ENCODE assay signal across 9 mouse cellular contexts in the genomic region with DNA sequence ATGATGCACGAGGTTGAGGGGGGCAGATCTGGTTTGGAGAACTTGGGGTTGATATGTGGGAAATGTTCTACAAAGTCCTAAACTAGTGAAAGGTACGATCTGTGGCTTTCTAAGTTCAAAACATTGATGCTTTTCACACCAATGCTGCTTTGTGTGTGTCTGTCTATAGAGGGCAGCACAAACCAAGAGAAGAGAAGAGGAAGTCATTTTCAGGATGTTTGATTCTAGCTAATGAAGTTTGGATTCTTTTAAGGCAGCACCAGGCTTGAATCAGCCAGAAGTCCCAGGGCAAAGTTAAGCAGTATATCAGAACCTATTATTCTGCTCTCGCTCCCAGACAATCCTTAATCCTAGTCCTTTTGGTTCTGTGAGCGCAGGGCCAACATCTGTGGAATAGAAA. TPM values are rescaled to one million over a fixed set of nuclear protein-coding genes. Genes with fewer than 3 reads are reported as not detected.
DNase-seq lines count a peak whose midpoint lies in the region; ATAC-seq and TF ChIP-seq lines count a peak whose summit lies in the region.
"Had no signal": no experiment of that assay in that cellular context is flagged by ENCODE, and none has a peak within 500 bp of the region (broad histone marks: within the 10 kb centered on the region; RNA-seq: fewer than 3 reads in every experiment).

No protein-coding gene starts in this region.

- no peak overlapping the region for H3K4me3 ChIP-seq in heart, embryonic 15.5 days
- H3K4me3 ChIP-seq in neural tube, embryonic 11.5 days (ENCODE audit: low read depth, low read length): no peak overlapping the region
- no peak overlapping the region for H3K4me3 ChIP-seq in myocyte
- H3K4me3 ChIP-seq: lung, embryonic 15.5 days had no signal

- peak overlapping the region; percentile 27; the same call in 1 of the 2 replicates for H3K27ac ChIP-seq in heart, embryonic 15.5 days
- H3K27ac ChIP-seq in neural tube, embryonic 11.5 days (ENCODE audit: low read depth, low read length): no peak overlapping the region
- H3K27ac ChIP-seq: lung, embryonic 15.5 days had no signal

- no peaks in the 10 kb centered on the region for H3K79me2 ChIP-seq in myocyte (ENCODE audit: control insufficient read depth, insufficient read depth)

- no peaks in the 10 kb centered on the region for H3K36me3 ChIP-seq in heart, embryonic 15.5 days
- H3K36me3 ChIP-seq in neural tube, embryonic 11.5 days (ENCODE audit: control insufficient read depth, insufficient read depth, low read length): no peaks in the 10 kb centered on the region
- no peaks in the 10 kb centered on the region for H3K36me3 ChIP-seq in myocyte (ENCODE audit: control insufficient read depth, insufficient read depth)
- H3K36me3 ChIP-seq: lung, embryonic 15.5 days had no signal

- WGBS in heart, embryonic 15.5 days: 35% methylated on average over 4 of the region's 4 CpGs
- 54% methylated on average over 4 of the region's 4 CpGs for WGBS in neural tube, embryonic 11.5 days

- H3K27me3 ChIP-seq in heart, embryonic 15.5 days: no peaks in the 10 kb centered on the region; the same call in 1 of the 2 replicates
- no peaks in the 10 kb centered on the region for H3K27me3 ChIP-seq in neural tube, embryonic 11.5 days (ENCODE audit: control insufficient read depth, insufficient read depth, low read length)
- H3K27me3 ChIP-seq in myocyte (ENCODE audit: control insufficient read depth, insufficient read depth, insufficient read length): no peaks in the 10 kb centered on the region

- no peak overlapping the region for H3ac ChIP-seq in myocyte (ENCODE audit: control insufficient read depth, insufficient read length)

- no peaks in the 10 kb centered on the region for H3K4me1 ChIP-seq in heart, embryonic 15.5 days (replicated peaks)
- no peaks in the 10 kb centered on the region for H3K4me1 ChIP-seq in neural tube, embryonic 11.5 days (ENCODE audit: control insufficient read depth, insufficient read depth, low read length)
- H3K4me1 ChIP-seq: lung, embryonic 15.5 days had no signal

- no peak for ATAC-seq in heart, embryonic 15.5 days (replicated peaks; ENCODE audit: insufficient number of reproducible peaks, insufficient read depth, low FRiP score, low read depth)
- ATAC-seq in neural tube, embryonic 11.5 days (ENCODE audit: insufficient read depth, low FRiP score, low TSS enrichment): no peak

- H3K4me2 ChIP-seq in heart, embryonic 15.5 days: no peak overlapping the region
- no peak overlapping the region for H3K4me2 ChIP-seq in neural tube, embryonic 11.5 days (ENCODE audit: low read depth)
- H3K4me2 ChIP-seq in myocyte (ENCODE audit: low read depth): peak overlapping the region; percentile 57
- H3K4me2 ChIP-seq: lung, embryonic 15.5 days had no signal

- no peaks in the 10 kb centered on the region for H3K9me3 ChIP-seq in heart, embryonic 15.5 days (replicated peaks)
- no peaks in the 10 kb centered on the region for H3K9me3 ChIP-seq in neural tube, embryonic 11.5 days (ENCODE audit: control insufficient read depth, low read length)
- H3K9me3 ChIP-seq: lung, embryonic 15.5 days had no signal

- no peak overlapping the region for H3K9ac ChIP-seq in heart, embryonic 15.5 days
- no peak overlapping the region for H3K9ac ChIP-seq in neural tube, embryonic 11.5 days (ENCODE audit: low read length)
- H3K9ac ChIP-seq: lung, embryonic 15.5 days had no signal

- TF ChIP-seq POLR2A in myocyte (IDR thresholded peaks at IDR 0.05; ENCODE audit: insufficient read length, low read depth): no peak

- no peak for DNase-seq in heart, adult 11 months
- DNase-seq in neural tube, embryonic 11.5 days (ENCODE audit: low spot score): peak; percentile 14
- DNase-seq in neural tube, embryonic 10.5 days (ENCODE audit: extremely low spot score, low spot score): no peak
- DNase-seq in brain, adult 2 months (ENCODE audit: low read depth, low spot score): peak; percentile 38
- no peak for DNase-seq in right cerebral cortex, postnatal 10 days (ENCODE audit: low spot score in 2 of 2)
- no peak for DNase-seq in gastrocnemius, postnatal 25 days

TF ChIP-seq in myocyte, 11 proteins besides CTCF, POLR2A, EP300 and RAD21:
- TF ChIP-seq CEBPB (IDR thresholded peaks at IDR 0.05; ENCODE audit: insufficient read depth, poor library complexity, severe bottlenecking) (no peak), MAX (IDR thresholded peaks at IDR 0.05; ENCODE audit: low read depth) (no peak), E2F4 (IDR thresholded peaks at IDR 0.05; ENCODE audit: insufficient read depth) (no peak), REST (IDR thresholded peaks at IDR 0.05; ENCODE audit: insufficient read depth, insufficient read length) (no peak), MYOG (IDR thresholded peaks at IDR 0.05; ENCODE audit: control insufficient read depth in 1 of 3, insufficient read depth in 1 of 3, insufficient read length in 2 of 3, low read depth in 2 of 3) (no peak), TCF12 (IDR thresholded peaks at IDR 0.05; ENCODE audit: insufficient read depth, poor library complexity, severe bottlenecking) (no peak)

RNA-seq across cellular contexts. Expression of gene Armcx1, which starts 12.0 kb away (rescaled TPM):
- polyA plus RNA-seq in heart, embryonic 15.5 days (2015; fragmentation: Nextera tagmentation; extraction: Ambion mirVana): 40.5 and 43.2 TPM in 2 replicates
- polyA plus RNA-seq in neural tube, embryonic 11.5 days (2014; fragmentation: Nextera tagmentation; extraction: Ambion mirVana): 54.5 and 54.6 TPM in 2 replicates
- 6.0 TPM for polyA plus RNA-seq in myocyte (2012; fragmentation: generic; extraction: Trizol)
- total RNA-seq in gastrocnemius, postnatal 25 days (2021): 1 to 10 TPM; 2.8 to 3.6 TPM

RNA-seq across cellular contexts. Expression of gene Armcx6, which starts 21.4 kb away (rescaled TPM):
- 14.1 and 17.0 TPM in 2 replicates for polyA plus RNA-seq in heart, embryonic 15.5 days (2015; fragmentation: Nextera tagmentation; extraction: Ambion mirVana)
- polyA plus RNA-seq in neural tube, embryonic 11.5 days (2014; fragmentation: Nextera tagmentation; extraction: Ambion mirVana): 16.8 and 21.2 TPM in 2 replicates
- 6.7 TPM for polyA plus RNA-seq in myocyte (2012; fragmentation: generic; extraction: Trizol)
- 1 to 10 TPM; 1.6 to 2.2 TPM for total RNA-seq in gastrocnemius, postnatal 25 days (2021)

RNA-seq across cellular contexts. Expression of gene Armcx3, which starts 26.6 kb away (rescaled TPM):
- 80.8 and 81.1 TPM in 2 replicates for polyA plus RNA-seq in heart, embryonic 15.5 days (2015; fragmentation: Nextera tagmentation; extraction: Ambion mirVana)
- polyA plus RNA-seq in neural tube, embryonic 11.5 days (2014; fragmentation: Nextera tagmentation; extraction: Ambion mirVana): 70.5 and 74.5 TPM in 2 replicates
- 24.2 TPM for polyA plus RNA-seq in myocyte (2012; fragmentation: generic; extraction: Trizol)
- total RNA-seq in gastrocnemius, postnatal 25 days (2021): 10 to 100 TPM; 24.6 to 31.7 TPM

RNA-seq across cellular contexts. Expression of gene Armcx4, which starts 43.5 kb away (rescaled TPM):
- polyA plus RNA-seq in heart, embryonic 15.5 days (2015; fragmentation: Nextera tagmentation; extraction: Ambion mirVana): 3.8 and 4.1 TPM in 2 replicates
- 6.4 and 6.6 TPM in 2 replicates for polyA plus RNA-seq in neural tube, embryonic 11.5 days (2014; fragmentation: Nextera tagmentation; extraction: Ambion mirVana)
- 4.0 TPM for polyA plus RNA-seq in myocyte (2012; fragmentation: generic; extraction: Trizol)
- 10 to 100 TPM; 14.4 to 17.8 TPM for total RNA-seq in gastrocnemius, postnatal 25 days (2021)

Comparison
In these comparisons a context has a peak if more than half of its experiments do, and no peak if none do; other contexts are left out.
1. DNase-seq: peak in neural tube, embryonic 11.5 days (single experiment) and brain, adult 2 months (single experiment); none in heart, adult 11 months (single experiment), neural tube, embryonic 10.5 days (single experiment), right cerebral cortex, postnatal 10 days (0 of 2) and gastrocnemius, postnatal 25 days (single experiment).